Mouse (Mus musculus): ENCODE measurements around the gene Whrn.
A peak's percentile ranks its signal among the peaks of the same experiment; 100 is the strongest.

The Whrn gene

DNA sequence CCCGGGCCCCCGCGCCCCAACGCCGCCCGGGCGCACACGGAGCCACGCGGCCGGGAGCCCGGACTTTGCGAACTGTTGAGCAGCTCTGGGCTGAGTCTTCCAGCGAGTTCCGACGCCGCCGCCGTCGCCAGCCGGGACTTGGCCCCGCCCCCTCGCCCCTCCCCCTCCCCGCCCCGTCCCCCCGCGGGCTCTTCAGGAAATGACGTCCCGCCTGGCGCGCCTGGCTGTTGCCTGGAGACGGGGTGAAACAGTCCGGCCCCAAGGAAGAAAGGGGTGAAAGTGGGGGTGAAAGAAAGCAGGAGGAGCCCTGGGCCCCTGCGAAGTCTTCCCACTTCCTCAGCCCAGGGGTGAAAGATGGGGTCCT lies at the start of gene Whrn:
Whrn (minus strand) TSS at position 77 of the 364 bp plus-strand sequence.
- DNase-seq: peak; percentile 91

DNA sequence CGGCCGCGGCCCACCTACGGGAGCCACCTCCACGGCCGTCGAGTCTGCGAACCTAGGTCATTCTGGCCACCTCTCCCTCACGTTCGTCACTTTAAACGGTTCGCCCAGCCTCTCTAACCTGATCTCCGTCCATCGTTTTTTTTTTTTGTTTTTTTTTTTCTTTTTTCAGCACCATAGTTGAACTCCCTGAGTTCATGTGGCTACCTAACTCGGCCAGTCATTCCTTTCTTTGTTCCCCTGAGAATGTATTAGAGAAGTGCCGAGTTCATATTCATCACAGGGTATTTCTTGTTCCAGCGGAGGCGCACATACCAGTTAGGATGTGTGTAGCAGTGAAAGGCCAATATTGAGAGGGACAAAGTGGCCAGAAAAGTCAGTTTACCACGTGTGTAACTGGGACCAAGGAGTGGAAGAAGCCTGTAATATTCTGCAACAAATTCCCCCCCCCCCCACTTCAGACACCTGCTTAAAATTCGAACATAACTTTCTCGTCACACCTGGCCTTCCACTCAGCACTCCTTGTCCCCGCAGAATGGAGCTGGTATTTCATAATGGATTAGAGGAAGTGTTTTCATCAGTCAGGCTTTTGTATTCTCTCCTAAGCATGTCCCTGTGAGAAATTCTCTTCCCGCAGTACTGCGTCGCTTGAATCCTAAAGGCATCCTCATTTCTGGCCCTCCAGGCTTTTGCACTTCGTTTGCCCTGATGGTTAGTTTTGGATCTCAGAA lies 49.6 kb upstream of the Whrn start:
- DNase-seq: no peak

- peak; percentile 97 for DNase-seq
Measured at GRCm38 (mm10) chr4:63544494-63545230, 48.9 kb upstream of the Whrn start, which contains the start of gene Atp6v1g1. Gene Atp6v1g1, plus strand, starts transcription at chr4:63544772.

- peak; percentile 51 for DNase-seq
Measured at GRCm38 (mm10) chr4:63543746-63544493, 48.1 kb upstream of the Whrn start.

GRCm38 (mm10) chr4:63542209-63542608 lies 46.4 kb upstream of the Whrn start:
- no peak for DNase-seq

- DNase-seq: no peak
Measured at GRCm38 (mm10) chr4:63537602-63538001, 41.8 kb upstream of the Whrn start.

- no peak for DNase-seq
Measured at GRCm38 (mm10) chr4:63530409-63530808, 34.6 kb upstream of the Whrn start.

DNA sequence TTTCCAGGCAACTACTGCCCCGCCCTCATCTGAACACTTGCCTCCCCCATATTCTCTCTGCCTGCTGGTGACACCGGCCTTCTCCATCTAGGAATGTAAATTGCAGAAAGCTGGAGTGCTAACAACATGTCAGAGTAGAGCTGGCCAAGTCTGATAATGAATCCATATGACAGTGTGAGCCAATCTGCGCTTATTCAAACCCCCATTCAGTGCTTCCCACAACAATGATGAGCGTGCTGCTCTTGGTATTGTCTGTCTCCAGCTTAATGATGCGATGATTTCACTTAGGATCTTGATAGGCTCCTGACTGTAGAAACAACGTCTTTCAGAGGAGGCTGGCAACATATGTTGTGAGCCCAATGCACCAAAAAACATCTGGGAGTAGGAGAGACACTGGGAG lies 33.2 kb upstream of the Whrn start:
- no peak for DNase-seq

GRCm38 (mm10) chr4:63525514-63525913 lies 29.7 kb upstream of the Whrn start:
- no peak for DNase-seq

DNA sequence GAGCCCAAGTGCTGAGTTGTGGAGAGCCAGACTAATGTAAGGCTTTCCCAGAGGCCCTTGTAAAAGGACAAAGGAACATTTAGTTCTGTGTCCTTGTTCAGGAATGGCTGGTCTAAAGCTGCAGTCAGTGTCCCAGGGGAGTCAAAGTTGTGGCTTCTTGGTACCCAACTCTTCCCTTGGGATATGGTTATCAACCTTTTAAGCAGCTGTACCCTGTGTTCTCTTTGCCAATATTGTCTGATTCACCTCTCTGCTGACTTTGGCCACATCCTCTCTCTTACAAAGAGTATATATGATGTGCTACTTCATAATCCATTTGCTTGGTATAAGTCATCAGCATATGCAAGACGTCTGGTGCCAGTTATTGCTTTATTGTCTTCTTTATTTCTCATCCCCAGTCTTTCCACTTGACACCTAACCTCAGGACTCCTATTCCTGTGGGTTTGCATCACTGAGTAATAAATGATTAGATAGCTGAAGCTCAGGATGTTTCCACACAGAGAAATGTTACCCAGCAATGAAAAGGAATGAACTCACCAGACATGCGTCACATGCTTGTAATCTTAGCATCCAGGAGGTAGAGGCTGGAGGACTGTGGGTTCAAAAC lies 26.1 kb upstream of the Whrn start:
- no peak for DNase-seq

DNA sequence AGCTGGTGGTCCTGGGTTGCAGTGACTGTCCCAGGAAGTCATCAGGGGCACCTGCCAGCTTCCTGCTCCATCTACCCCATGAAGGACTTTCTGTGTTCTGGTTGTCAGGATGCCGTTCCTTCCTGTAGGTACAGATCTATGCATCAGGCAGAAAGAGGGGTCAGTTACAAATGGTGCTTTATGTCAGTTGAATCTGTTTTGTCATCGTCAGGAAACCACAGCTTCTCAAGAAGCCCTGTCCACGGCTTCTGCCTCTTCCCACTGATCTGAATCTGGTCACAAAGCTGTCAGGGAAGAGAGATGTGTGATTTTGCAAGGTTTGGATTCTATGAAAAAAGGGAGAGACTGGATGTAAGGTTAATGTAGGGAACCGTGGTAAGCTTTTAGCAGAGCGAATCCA lies 19.2 kb upstream of the Whrn start:
- no peak for DNase-seq

DNA sequence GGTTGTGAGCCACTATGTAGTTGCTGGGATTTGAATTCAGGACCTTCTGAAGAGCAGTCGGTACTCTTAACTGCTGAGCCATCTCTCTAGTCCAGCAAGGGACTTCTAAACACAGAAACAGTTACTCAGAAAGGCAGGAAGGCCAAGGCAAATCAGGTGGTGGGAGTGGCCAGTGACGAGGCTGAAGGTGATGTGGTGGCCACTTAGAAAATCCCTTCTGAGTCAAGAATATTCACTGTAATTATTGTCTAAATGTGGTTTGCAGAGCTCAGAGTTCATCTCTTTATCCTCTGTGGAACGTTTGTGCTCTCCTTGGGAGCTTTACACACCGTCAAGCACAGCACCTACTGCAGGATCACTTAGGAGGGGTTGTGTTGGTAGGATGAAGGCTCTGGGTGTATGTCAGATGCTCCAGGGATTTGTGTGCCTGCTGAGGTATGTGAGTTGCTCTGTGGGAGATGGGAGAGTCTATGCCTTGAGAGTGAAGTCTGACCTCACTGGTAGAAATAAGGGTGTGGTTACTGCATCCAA lies 18.7 kb upstream of the Whrn start:
- DNase-seq: peak; percentile 20

GRCm38 (mm10) chr4:63512921-63513320 lies 17.1 kb upstream of the Whrn start:
- DNase-seq: no peak

DNA sequence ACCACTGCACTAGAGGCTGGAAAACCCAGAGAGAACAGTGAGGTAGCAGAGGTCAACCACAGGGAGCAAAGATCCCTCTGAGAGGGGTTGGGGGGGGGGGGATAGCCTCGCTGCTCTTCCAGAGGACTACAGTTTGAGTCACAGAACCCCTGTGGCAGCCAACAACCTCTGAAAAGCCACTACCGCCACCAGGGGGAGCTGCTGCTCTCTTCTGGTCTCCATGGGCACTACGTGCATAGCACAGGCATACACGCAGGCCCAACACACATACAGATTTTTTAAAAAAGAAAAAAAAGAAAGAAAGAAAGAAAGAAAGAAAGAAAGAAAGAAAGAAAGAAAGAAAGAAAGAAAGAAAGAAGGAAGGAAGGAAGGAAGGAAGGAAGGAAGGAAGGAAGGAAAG lies 12.4 kb upstream of the Whrn start:
- DNase-seq: peak; percentile 88

- no peak for DNase-seq
Measured at GRCm38 (mm10) chr4:63507478-63507877, 11.7 kb upstream of the Whrn start.

- no peak for DNase-seq
Measured at GRCm38 (mm10) chr4:63503949-63504348, 8.2 kb upstream of the Whrn start.

- DNase-seq: no peak
Measured at GRCm38 (mm10) chr4:63501050-63501449, 5.3 kb upstream of the Whrn start.

DNA sequence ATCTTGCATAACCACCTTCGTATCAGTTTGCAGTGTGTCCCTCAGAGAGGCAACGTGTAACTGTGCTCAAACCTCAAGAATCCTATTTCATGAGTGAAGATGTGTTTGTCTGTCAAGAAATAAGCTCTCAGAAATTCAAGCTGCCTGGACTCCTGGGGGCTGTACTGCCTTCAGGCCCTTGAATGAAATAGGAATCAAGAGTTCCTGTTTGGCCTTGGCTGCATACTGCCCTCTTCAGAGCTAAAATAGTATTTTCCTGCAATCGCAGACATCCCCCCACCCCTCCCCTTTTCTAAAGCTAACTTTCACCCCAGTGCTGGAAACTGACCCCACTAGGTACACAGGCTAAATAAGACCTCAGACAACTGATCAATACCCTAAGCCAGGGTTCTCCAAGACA lies 2.6 kb upstream of the Whrn start:
- no peak for DNase-seq

- no peak for DNase-seq
Measured at GRCm38 (mm10) chr4:63496312-63496711, 521 bp upstream of the Whrn start.

DNA sequence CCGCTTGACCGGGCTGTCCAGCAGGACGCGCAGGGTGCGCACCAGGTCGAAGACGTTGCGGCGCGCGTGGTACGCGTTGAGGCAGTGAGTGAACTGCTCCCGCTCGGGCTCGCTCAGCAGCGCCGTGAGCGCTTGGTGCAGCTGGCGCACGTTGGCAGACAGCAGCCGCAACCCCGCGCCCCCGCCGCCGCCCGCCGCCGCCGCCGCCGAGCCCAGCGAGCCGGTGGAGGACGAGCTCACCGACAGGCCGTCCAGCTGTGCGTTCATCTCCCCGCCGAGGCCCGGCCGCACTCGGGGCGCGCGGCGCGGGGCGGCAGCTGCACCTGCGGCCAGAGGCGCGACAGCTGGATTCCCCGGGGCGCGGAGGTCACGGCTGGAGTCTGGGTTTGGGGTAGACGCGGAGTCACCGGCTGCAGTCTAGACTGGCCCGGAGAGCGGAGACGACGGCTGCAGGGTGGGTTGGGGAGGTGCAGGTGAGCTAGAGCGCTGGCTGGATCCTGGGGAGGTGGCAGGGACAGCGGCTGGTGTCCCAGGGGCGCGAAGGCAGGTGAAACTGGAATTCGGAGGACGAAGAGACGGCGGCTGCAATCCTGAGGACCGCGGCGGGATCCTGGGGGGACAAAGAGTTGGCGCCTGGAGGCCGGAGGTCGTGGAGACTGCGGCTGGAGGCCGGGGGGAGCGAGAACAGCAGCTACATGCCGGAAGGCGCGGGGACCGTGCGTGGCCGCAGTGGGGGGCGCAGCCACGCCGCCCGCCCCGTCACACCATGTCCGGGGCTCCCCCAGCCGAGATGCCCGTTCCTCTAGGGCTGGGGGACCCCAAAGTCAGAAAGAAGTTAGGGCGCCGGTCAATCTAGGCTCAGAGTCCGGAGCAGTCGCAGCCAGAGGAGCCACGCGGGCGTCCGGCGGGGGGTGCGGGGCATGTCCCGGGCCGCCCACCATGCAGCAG lies 550 bp downstream of the Whrn start:
- peak; percentile 69 for DNase-seq

DNA sequence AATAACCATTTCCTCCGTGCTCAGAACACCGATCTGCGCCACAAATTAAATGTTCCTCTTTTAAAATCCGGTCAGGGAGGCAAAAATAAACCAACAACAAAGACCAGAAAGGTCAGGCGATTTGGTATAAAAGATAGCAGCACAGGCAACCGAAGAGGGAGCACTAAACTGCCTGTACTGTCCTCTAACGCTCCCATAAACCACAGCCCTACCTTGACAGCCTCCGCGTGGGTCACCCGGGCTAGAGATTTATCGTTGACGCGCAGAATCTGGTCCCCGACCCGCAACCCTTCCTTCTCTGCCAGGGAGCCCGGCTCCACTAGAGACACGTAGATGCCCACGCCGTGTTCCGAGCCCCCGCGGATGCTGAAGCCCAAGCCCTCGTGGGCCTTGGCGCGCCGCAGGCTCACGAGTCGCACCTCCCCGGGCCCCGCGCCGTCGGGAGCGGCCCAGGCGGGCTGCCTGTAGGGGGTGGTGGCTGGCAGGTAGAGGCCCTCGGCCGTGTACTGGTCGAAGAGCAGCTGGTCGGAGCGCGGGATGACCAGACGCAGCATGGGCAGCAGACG lies 1.3 kb downstream of the Whrn start:
- no peak for DNase-seq
